19 mouse cellular contexts compared by ENCODE assay signal in genomic region chr2:168948506-168948905, GRCm38 (mm10). TPM values are rescaled to one million over a fixed set of nuclear protein-coding genes. Genes with fewer than 3 reads are reported as not detected.
A peak's percentile ranks its signal among the peaks of the same experiment; 100 is the strongest.
DNase-seq lines count a peak whose midpoint lies in the region; ATAC-seq and TF ChIP-seq lines count a peak whose summit lies in the region.
"Had no signal": no experiment of that assay in that cellular context is flagged by ENCODE, and none has a peak within 500 bp of the region (broad histone marks: within the 10 kb centered on the region; RNA-seq: fewer than 3 reads in every experiment).

No protein-coding gene starts in this region.

- 72% methylated on average over 6 of the region's 6 CpGs for WGBS in forebrain, postnatal 0 days
- WGBS in forebrain, embryonic 10.5 days = 86% methylated on average over 6 of the region's 6 CpGs
- WGBS in kidney, embryonic 14.5 days = 88% methylated on average over 6 of the region's 6 CpGs

- ATAC-seq in forebrain, postnatal 0 days = no peak; the same call in 1 of the 2 replicates
- ATAC-seq in kidney, embryonic 14.5 days (ENCODE audit: low FRiP score, low TSS enrichment) = no peak
- ATAC-seq: hindbrain, embryonic 16.5 days; inflammation-experienced regulatory T-cells, adult 6 months had no signal

- TF ChIP-seq CTCF in forebrain, postnatal 0 days (IDR thresholded peaks at IDR 0.05; ENCODE audit: low read depth) = peak; percentile 33

- H3K4me1 ChIP-seq in forebrain, postnatal 0 days (ENCODE audit: insufficient read depth) = no peaks in the 10 kb centered on the region
- peaks cover under 1% of the 10 kb centered on the region for H3K4me1 ChIP-seq in forebrain, embryonic 10.5 days
- H3K4me1 ChIP-seq in ES-E14 (ENCODE audit: control insufficient read depth in 2 of 2, insufficient read depth in 2 of 2, low read length in 2 of 2, poor library complexity in 1 of 2) = peaks cover 1 to 12% of the 10 kb centered on the region in 2 experiments; a peak in 2 of 4 replicates
- no peaks in the 10 kb centered on the region for H3K4me1 ChIP-seq in kidney, embryonic 14.5 days (ENCODE audit: control insufficient read depth, insufficient read depth, low read length)

- no peaks in the 10 kb centered on the region for H3K27me3 ChIP-seq in forebrain, postnatal 0 days (ENCODE audit: insufficient read depth, low read length)
- H3K27me3 ChIP-seq in forebrain, embryonic 10.5 days (ENCODE audit: poor library complexity, severe bottlenecking) = no peaks in the 10 kb centered on the region
- no peaks in the 10 kb centered on the region for H3K27me3 ChIP-seq in kidney, embryonic 14.5 days (ENCODE audit: control insufficient read depth, insufficient read depth, low read length)
- H3K27me3 ChIP-seq: embryonic facial prominence, embryonic 13.5 days; heart, embryonic 13.5 days; hindbrain, embryonic 12.5 days had no signal

- in situ Hi-C loops in ES-E14 (cut with MboI; ENCODE audit: low sequenced_read_pairs in 2 of 2, unreplicated experiment in 2 of 2) = no loop called here

- H3K4me2 ChIP-seq in forebrain, postnatal 0 days (ENCODE audit: low read depth) = no peak overlapping the region
- H3K4me2 ChIP-seq in kidney, embryonic 14.5 days (replicated peaks; ENCODE audit: low read depth, low read length) = no peak overlapping the region
- H3K4me2 ChIP-seq: embryonic facial prominence, embryonic 13.5 days; heart, embryonic 13.5 days; hindbrain, embryonic 12.5 days had no signal

- no peak overlapping the region for H3K9ac ChIP-seq in forebrain, postnatal 0 days
- H3K9ac ChIP-seq in ES-E14 (ENCODE audit: insufficient read depth, low read depth, low read length, poor library complexity, severe bottlenecking) = peak overlapping the region; percentile 24; the same call in 1 of the 2 replicates
- H3K9ac ChIP-seq in kidney, embryonic 14.5 days (ENCODE audit: low read depth, low read length) = no peak overlapping the region
- H3K9ac ChIP-seq: embryonic facial prominence, embryonic 13.5 days; heart, embryonic 13.5 days; hindbrain, embryonic 12.5 days had no signal

- H3K9me3 ChIP-seq in forebrain, postnatal 0 days (ENCODE audit: low read length) = no peaks in the 10 kb centered on the region
- H3K9me3 ChIP-seq in forebrain, embryonic 10.5 days = no peaks in the 10 kb centered on the region
- no peaks in the 10 kb centered on the region for H3K9me3 ChIP-seq in ES-E14 (ENCODE audit: control insufficient read depth, insufficient read depth, low read depth, low read length)
- H3K9me3 ChIP-seq in kidney, embryonic 14.5 days (ENCODE audit: control insufficient read depth, low read length) = no peaks in the 10 kb centered on the region
- H3K9me3 ChIP-seq: embryonic facial prominence, embryonic 13.5 days; heart, embryonic 13.5 days; hindbrain, embryonic 12.5 days had no signal

- peak; percentile 43 to 55 for DNase-seq in cerebellum, postnatal 14 days
- DNase-seq in cerebellum, adult 9-11 months = no peak
- no peak for DNase-seq in forebrain, postnatal 0 days
- no peak for DNase-seq in forebrain, embryonic 10.5 days (ENCODE audit: extremely low spot score, low spot score)
- DNase-seq in ES-E14 (ENCODE audit: low read depth, low spot score) = no peak
- no peak for DNase-seq in frontal cortex, adult 2 months (ENCODE audit: extremely low spot score in 1 of 2, low spot score in 1 of 2)
- DNase-seq: adrenal gland, adult 8-10 months; adrenal gland, postnatal 36 days; cerebellum, adult 11-12 months; cerebellum, postnatal 36 days; gastrocnemius, postnatal 36 days; heart, adult 11 months; heart, postnatal 36 days had no signal

- no peak overlapping the region for H3K4me3 ChIP-seq in forebrain, postnatal 0 days (ENCODE audit: low read depth, low read length)
- H3K4me3 ChIP-seq in forebrain, embryonic 10.5 days = no peak overlapping the region
- no peak overlapping the region for H3K4me3 ChIP-seq in ES-E14 (ENCODE audit: insufficient read depth in 1 of 2, low read depth in 1 of 2, low read length in 2 of 2, poor library complexity in 1 of 2, severe bottlenecking in 1 of 2)
- H3K4me3 ChIP-seq in kidney, embryonic 14.5 days (ENCODE audit: low read length) = no peak overlapping the region
- H3K4me3 ChIP-seq: embryonic facial prominence, embryonic 13.5 days; heart, embryonic 13.5 days; hindbrain, embryonic 12.5 days had no signal

- peaks cover 56% of the 10 kb centered on the region for H3K36me3 ChIP-seq in forebrain, postnatal 0 days (ENCODE audit: insufficient read depth)
- H3K36me3 ChIP-seq in forebrain, embryonic 10.5 days (replicated peaks) = peaks cover 91% of the 10 kb centered on the region
- peaks cover 61% of the 10 kb centered on the region for H3K36me3 ChIP-seq in ES-E14 (ENCODE audit: control insufficient read depth, insufficient read depth, low read length, poor library complexity, severe bottlenecking)
- H3K36me3 ChIP-seq in kidney, embryonic 14.5 days (ENCODE audit: control insufficient read depth, insufficient read depth, low read length) = peaks cover 75% of the 10 kb centered on the region

- no peak overlapping the region for H3K27ac ChIP-seq in forebrain, postnatal 0 days (ENCODE audit: low read depth, low read length)
- no peak overlapping the region for H3K27ac ChIP-seq in forebrain, embryonic 10.5 days
- H3K27ac ChIP-seq in ES-E14 (ENCODE audit: insufficient read depth, low read depth, low read length, poor library complexity, severe bottlenecking) = no peak overlapping the region
- H3K27ac ChIP-seq in kidney, embryonic 14.5 days (ENCODE audit: low read depth, low read length) = no peak overlapping the region
- H3K27ac ChIP-seq: embryonic facial prominence, embryonic 13.5 days; heart, embryonic 13.5 days; hindbrain, embryonic 12.5 days had no signal

TF ChIP-seq in ES-E14, 5 proteins besides CTCF, POLR2A, EP300 and RAD21:
- TF ChIP-seq CHD2 (IDR thresholded peaks at IDR 0.05; ENCODE audit: low read depth, low read length) = no peak
- TF ChIP-seq ZNF384 (IDR thresholded peaks at IDR 0.05; ENCODE audit: low read depth, low read length) = no peak
- TF ChIP-seq HCFC1 (IDR thresholded peaks at IDR 0.05; ENCODE audit: borderline replicate concordance, insufficient read depth, low read length) = no peak
- TF ChIP-seq MAFK (IDR thresholded peaks at IDR 0.05; ENCODE audit: insufficient read depth, low read depth, low read length) = no peak
- TF ChIP-seq ZC3H11A (IDR thresholded peaks at IDR 0.05; ENCODE audit: borderline replicate concordance, low read depth, low read length) = no peak

RNA-seq across cellular contexts. Expression of gene Zfp64, which starts 6.9 kb away (rescaled TPM):
- total RNA-seq in forebrain, postnatal 0 days (2014; rRNA removed) = 26.0 and 32.3 TPM in 2 replicates
- 27.6 and 29.6 TPM in 2 replicates for polyA plus RNA-seq in forebrain, postnatal 0 days (2015; fragmentation: Nextera tagmentation; extraction: Ambion mirVana)
- polyA plus RNA-seq in forebrain, embryonic 10.5 days (2016; fragmentation: Nextera tagmentation; extraction: Ambion mirVana) = 35.4 and 40.1 TPM in 2 replicates
- 54.4 and 57.3 TPM in 2 replicates for total RNA-seq in ES-E14 (2012; rRNA removed)
- polyA plus RNA-seq in kidney, embryonic 14.5 days (2014; fragmentation: Nextera tagmentation; extraction: Ambion mirVana) = 23.0 and 27.8 TPM in 2 replicates
- 18.0 and 18.2 TPM in 2 replicates for polyA plus RNA-seq in frontal cortex, adult 2 months (2012; rRNA removed)

Comparison
In these comparisons a context has a peak if more than half of its experiments do, and no peak if none do; other contexts are left out.
1. DNase-seq: peak in cerebellum, postnatal 14 days (2 of 2); none in cerebellum, adult 9-11 months (single experiment), forebrain, postnatal 0 days (single experiment), forebrain, embryonic 10.5 days (single experiment), ES-E14 (single experiment) and frontal cortex, adult 2 months (0 of 2).